Mouse (Mus musculus): ENCODE data around the gene Cd3eap. TPM values are rescaled to one million over a fixed set of nuclear protein-coding genes. Genes with fewer than 3 reads are reported as not detected.

Cd3eap gene
- polyA plus RNA-seq, 1 experiment = 5.3 TPM

DNA sequence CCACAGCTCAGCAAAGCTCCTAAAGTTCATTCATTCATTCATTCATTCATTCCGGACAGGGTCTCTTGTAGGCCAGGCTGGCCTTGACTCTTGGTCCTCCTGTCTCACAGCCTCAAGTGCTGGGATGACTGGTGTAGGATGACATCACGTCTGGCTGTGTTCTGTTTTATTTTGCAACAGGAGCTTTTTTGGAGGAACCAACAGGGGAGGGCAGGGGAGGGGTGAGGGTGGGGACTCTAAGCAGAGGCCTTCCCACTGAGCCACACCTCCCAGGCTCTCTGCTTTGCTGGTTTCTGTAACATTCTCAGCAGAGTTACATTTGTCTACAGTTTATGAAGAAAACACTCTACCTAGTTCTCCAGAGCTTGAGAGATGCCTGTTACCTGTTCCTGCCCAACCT, 21.2 kb downstream of the Cd3eap start:
- H3K4me1 ChIP-seq (ENCODE audit: control insufficient read depth, insufficient read depth, low read length) = peaks cover 3% of the 10 kb centered on the region; the same call in 1 of the 2 replicates
- H3K27me3 ChIP-seq (replicated peaks; ENCODE audit: control insufficient read depth, insufficient read depth, low read length) = no peaks in the 10 kb centered on the region
- no peak overlapping the region for H3K4me3 ChIP-seq (ENCODE audit: insufficient read depth, low read depth, low read length)
- TF ChIP-seq POLR2A (IDR thresholded peaks at IDR 0.05; ENCODE audit: low read depth, low read length) (no peak), CTCF (conservative IDR thresholded peaks at IDR 0.05; ENCODE audit: insufficient read depth, insufficient read length, low read depth, low read length) (no peak)
- WGBS = 78% methylated on average over 2 of the region's 2 CpGs
- no peaks in the 10 kb centered on the region for H3K36me3 ChIP-seq (ENCODE audit: control insufficient read depth, insufficient read depth, low read length)
- no peak overlapping the region for H3K27ac ChIP-seq (ENCODE audit: insufficient read depth, low read depth, low read length)
- no peak for DNase-seq

GRCm38 (mm10) chr7:19337122-19337521, 22.2 kb downstream of the Cd3eap start:
- Histone ChIP-seq H3K36me3 (ENCODE audit: control insufficient read depth, insufficient read depth, low read length) (no peaks in the 10 kb centered on the region), H3K27ac (ENCODE audit: insufficient read depth, low read depth, low read length) (no peak overlapping the region), H3K4me3 (ENCODE audit: insufficient read depth, low read depth, low read length) (no peak overlapping the region), H3K27me3 (replicated peaks; ENCODE audit: control insufficient read depth, insufficient read depth, low read length) (no peaks in the 10 kb centered on the region), H3K4me1 (ENCODE audit: control insufficient read depth, insufficient read depth, low read length) (0 out of 2 replicates have a peak, but pooled peaks cover 3% of the 10 kb centered on the region)
- TF ChIP-seq CTCF (conservative IDR thresholded peaks at IDR 0.05; ENCODE audit: insufficient read depth, insufficient read length, low read depth, low read length) (no peak), POLR2A (IDR thresholded peaks at IDR 0.05; ENCODE audit: low read depth, low read length) (no peak)
- no peak for DNase-seq
- 77% methylated on average over 10 of the region's 10 CpGs for WGBS

DNA sequence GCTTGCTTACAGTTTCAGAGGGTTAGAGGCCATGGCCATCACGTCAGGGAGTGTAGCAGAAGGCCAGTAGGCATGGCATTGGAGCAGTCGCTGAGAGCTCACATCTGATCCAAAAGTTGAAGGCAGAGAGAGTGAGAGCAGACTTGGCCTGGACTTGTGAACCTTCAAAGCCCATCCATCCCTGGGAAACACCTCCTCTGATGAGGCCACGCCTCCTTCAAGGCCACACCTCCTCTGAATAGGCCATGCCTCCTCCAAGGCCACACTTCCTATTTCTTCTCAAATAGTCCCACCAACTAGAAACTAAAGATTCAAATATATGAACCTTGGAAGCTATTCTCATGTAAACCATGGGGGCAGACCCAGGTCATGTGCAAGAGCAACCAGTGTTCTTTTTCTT, 23.7 kb downstream of the Cd3eap start:
- H3K4me3 ChIP-seq (ENCODE audit: insufficient read depth, low read depth, low read length) = no peak overlapping the region
- H3K27me3 ChIP-seq (replicated peaks; ENCODE audit: control insufficient read depth, insufficient read depth, low read length) = no peaks in the 10 kb centered on the region
- DNase-seq = peak; percentile 66
- H3K27ac ChIP-seq (ENCODE audit: insufficient read depth, low read depth, low read length) = no peak overlapping the region
- WGBS = 41% methylated on average over 3 of the region's 3 CpGs
- no peaks in the 10 kb centered on the region for H3K36me3 ChIP-seq (ENCODE audit: control insufficient read depth, insufficient read depth, low read length)
- no peak for TF ChIP-seq POLR2A (IDR thresholded peaks at IDR 0.05; ENCODE audit: low read depth, low read length)
- no peak for TF ChIP-seq CTCF (conservative IDR thresholded peaks at IDR 0.05; ENCODE audit: insufficient read depth, insufficient read length, low read depth, low read length)
- 0 out of 2 replicates have a peak, but pooled peaks cover 3% of the 10 kb centered on the region for H3K4me1 ChIP-seq (ENCODE audit: control insufficient read depth, insufficient read depth, low read length)

- WGBS = under 1% methylated on average over 52 of the region's 52 CpGs
- DNase-seq = peak; percentile 76
These were observed 26.5 kb downstream of the Cd3eap start for GRCm38 (mm10) chr7:19332709-19333352.

DNA sequence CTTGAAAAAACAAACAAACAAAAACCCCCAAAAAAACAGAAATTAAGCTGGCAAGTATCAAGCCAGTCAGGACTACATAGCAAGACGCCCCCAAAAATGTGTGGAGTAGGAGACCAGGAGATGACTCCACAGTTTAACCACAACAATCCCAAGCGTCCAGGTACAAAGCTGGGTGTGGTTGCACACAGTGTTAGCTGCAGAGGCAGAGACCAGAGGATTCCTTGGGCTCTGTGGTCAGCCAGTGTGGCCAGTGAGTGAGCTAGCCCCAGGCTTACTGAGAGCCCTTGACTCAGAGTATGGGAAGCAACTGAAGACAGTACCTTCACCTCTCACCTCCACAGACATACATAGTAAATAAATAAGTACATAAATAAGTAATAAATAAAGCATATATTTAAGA, 27.4 kb downstream of the Cd3eap start:
- 84% methylated on average over 2 of the region's 2 CpGs for WGBS
- no peaks in the 10 kb centered on the region for H3K27me3 ChIP-seq (replicated peaks; ENCODE audit: control insufficient read depth, insufficient read depth, low read length)
- H3K36me3 ChIP-seq (ENCODE audit: control insufficient read depth, insufficient read depth, low read length) = no peaks in the 10 kb centered on the region
- 0 out of 2 replicates have a peak, but pooled peaks cover 3% of the 10 kb centered on the region for H3K4me1 ChIP-seq (ENCODE audit: control insufficient read depth, insufficient read depth, low read length)
- no peak overlapping the region for H3K27ac ChIP-seq (ENCODE audit: insufficient read depth, low read depth, low read length)
- TF ChIP-seq POLR2A (IDR thresholded peaks at IDR 0.05; ENCODE audit: low read depth, low read length) = no peak
- no peak for TF ChIP-seq CTCF (conservative IDR thresholded peaks at IDR 0.05; ENCODE audit: insufficient read depth, insufficient read length, low read depth, low read length)
- no peak for DNase-seq
- H3K4me3 ChIP-seq (ENCODE audit: insufficient read depth, low read depth, low read length) = no peak overlapping the region

More at GRCm38 (mm10) chr7:19332709-19333352, 26.5 kb downstream of the Cd3eap start:
- no peak overlapping the region for H3K27ac ChIP-seq (ENCODE audit: insufficient read depth, low read depth, low read length)
- 0 out of 2 replicates have a peak, but pooled peaks cover 3% of the 10 kb centered on the region for H3K4me1 ChIP-seq (ENCODE audit: control insufficient read depth, insufficient read depth, low read length)
- peak overlapping the region; percentile 56 for H3K4me3 ChIP-seq (ENCODE audit: insufficient read depth, low read depth, low read length)
- TF ChIP-seq CTCF (conservative IDR thresholded peaks at IDR 0.05; ENCODE audit: insufficient read depth, insufficient read length, low read depth, low read length) (no peak), POLR2A (IDR thresholded peaks at IDR 0.05; ENCODE audit: low read depth, low read length) (no peak)
- H3K27me3 ChIP-seq (replicated peaks; ENCODE audit: control insufficient read depth, insufficient read depth, low read length) = no peaks in the 10 kb centered on the region
- H3K36me3 ChIP-seq (ENCODE audit: control insufficient read depth, insufficient read depth, low read length) = no peaks in the 10 kb centered on the region

DNA sequence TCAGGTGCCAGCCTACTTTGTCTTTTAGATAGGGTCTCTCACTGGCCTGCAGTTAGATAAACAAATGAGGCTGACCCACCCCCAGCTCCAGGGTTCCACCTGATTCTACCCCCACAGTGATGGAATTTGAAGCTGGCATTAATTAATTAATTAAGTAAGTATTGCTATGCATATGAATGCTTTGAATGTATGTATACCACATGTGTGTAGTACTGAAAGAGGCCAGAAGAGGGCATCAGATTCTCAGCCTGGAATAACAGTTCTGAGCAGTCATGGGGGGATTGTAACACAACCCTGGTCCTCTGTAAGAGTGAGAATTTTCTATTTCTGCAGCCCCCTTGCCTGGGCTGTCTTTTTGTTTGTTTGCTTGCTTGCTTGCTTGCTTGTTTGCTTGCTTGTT, 30.9 kb downstream of the Cd3eap start:
- DNase-seq = no peak
- Histone ChIP-seq H3K4me1 (ENCODE audit: control insufficient read depth, insufficient read depth, low read length) (peaks cover 7% of the 10 kb centered on the region; the same call in 1 of the 2 replicates), H3K4me3 (ENCODE audit: insufficient read depth, low read depth, low read length) (no peak overlapping the region), H3K27me3 (replicated peaks; ENCODE audit: control insufficient read depth, insufficient read depth, low read length) (no peaks in the 10 kb centered on the region), H3K27ac (ENCODE audit: insufficient read depth, low read depth, low read length) (no peak overlapping the region), H3K36me3 (ENCODE audit: control insufficient read depth, insufficient read depth, low read length) (no peaks in the 10 kb centered on the region)
- TF ChIP-seq CTCF (conservative IDR thresholded peaks at IDR 0.05; ENCODE audit: insufficient read depth, insufficient read length, low read depth, low read length) (0 out of 2 replicates have a peak, but pooled peaks have one; percentile 7), POLR2A (IDR thresholded peaks at IDR 0.05; ENCODE audit: low read depth, low read length) (no peak)

- H3K36me3 ChIP-seq (ENCODE audit: control insufficient read depth, insufficient read depth, low read length) = no peaks in the 10 kb centered on the region
- H3K27ac ChIP-seq (ENCODE audit: insufficient read depth, low read depth, low read length) = no peak overlapping the region
- DNase-seq = no peak
- no peak for TF ChIP-seq POLR2A (IDR thresholded peaks at IDR 0.05; ENCODE audit: low read depth, low read length)
- TF ChIP-seq CTCF (conservative IDR thresholded peaks at IDR 0.05; ENCODE audit: insufficient read depth, insufficient read length, low read depth, low read length) = no peak
- no peaks in the 10 kb centered on the region for H3K27me3 ChIP-seq (replicated peaks; ENCODE audit: control insufficient read depth, insufficient read depth, low read length)
- peaks cover 7% of the 10 kb centered on the region; the same call in 1 of the 2 replicates for H3K4me1 ChIP-seq (ENCODE audit: control insufficient read depth, insufficient read depth, low read length)
- 83% methylated on average over 5 of the region's 5 CpGs for whole genome bisulfite sequencing
- no peak overlapping the region for H3K4me3 ChIP-seq (ENCODE audit: insufficient read depth, low read depth, low read length)
These were observed 31.5 kb downstream of the Cd3eap start for GRCm38 (mm10) chr7:19327782-19328181.
